Mouse (Mus musculus) layer of hippocampus, postnatal 25 days (tissue): ENCODE measurements around the gene Lrtm2. TPM values are rescaled to one million over a fixed set of nuclear protein-coding genes. Genes with fewer than 3 reads are reported as not detected.
"Not testable (repeated sequence)": the region's sequence is repeated elsewhere in the genome, so short reads cannot be mapped to it uniquely, and the experiment has no call there.

Experiments used
- DNase-seq, 2 experiments: peaks; one replicate each; pipeline ENCODE4 v3.0.0; 2022; ENCODE audit warnings: mixed read lengths in 2 of 2, low spot score in 1 of 2; ENCODE audit errors: extremely low spot score in 1 of 2
- total RNA-seq, 2 experiments: library from RNA; stranded (reverse); gene quantifications; 2 replicates each; pipeline ENCODE4 v1.2.3; 2021

The Lrtm2 gene
- 10 to 100 TPM; 35.6 to 37.4 TPM for total RNA-seq

- peak; percentile 47 to 54 for DNase-seq
Measured at GRCm38 (mm10) chr6:119330506-119330905, at the start of gene Lrtm2. Lrtm2 (minus strand) TSS chr6:119330766.

- no peak for DNase-seq
Measured at GRCm38 (mm10) chr6:119378631-119379030, 48.1 kb upstream of the Lrtm2 start.

- DNase-seq, result no peak
Measured at GRCm38 (mm10) chr6:119377613-119378012, 47.0 kb upstream of the Lrtm2 start.

- DNase-seq, result no peak
Measured at GRCm38 (mm10) chr6:119375035-119375434, 44.5 kb upstream of the Lrtm2 start.

DNA sequence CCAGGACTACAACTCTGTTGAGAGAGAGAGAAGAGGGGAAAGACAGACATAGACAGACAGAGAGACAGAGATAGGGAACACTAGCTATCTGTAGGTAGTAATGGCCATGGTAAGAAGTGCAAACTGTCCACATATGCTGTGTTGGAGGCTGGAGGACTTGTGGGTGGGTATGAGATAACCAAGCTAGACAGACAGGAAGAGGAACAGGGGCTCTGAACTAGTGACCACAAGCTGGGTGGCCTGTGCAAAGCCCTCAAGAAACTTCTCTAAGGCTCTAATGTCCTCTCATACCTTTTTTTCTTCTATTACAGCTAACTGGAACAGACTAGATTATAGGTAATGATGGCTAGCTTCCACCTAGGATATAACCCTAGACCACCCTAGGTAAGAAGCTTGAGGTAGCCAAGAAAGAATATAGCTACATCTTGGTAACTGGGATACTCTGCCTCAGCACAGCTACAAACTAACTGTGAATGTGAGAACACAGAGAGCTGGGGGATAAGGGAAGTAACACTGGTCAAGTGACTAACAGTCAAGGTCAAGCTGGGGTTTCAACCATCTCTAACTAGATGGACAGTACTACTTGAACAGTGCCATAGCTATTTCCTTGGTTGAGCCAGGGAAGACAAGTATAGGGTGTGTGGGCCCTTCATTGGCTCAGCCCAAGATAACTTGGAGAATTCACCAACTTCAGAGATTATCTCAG, 42.6 kb upstream of the Lrtm2 start:
- no peak for DNase-seq

- no peak for DNase-seq
Measured at GRCm38 (mm10) chr6:119372237-119372636, 41.7 kb upstream of the Lrtm2 start.

- DNase-seq, result no peak
Measured at GRCm38 (mm10) chr6:119371624-119372023, 41.1 kb upstream of the Lrtm2 start.

- no peak for DNase-seq
Measured at GRCm38 (mm10) chr6:119367382-119367781, 36.8 kb upstream of the Lrtm2 start.

GRCm38 (mm10) chr6:119366800-119367199, 36.2 kb upstream of the Lrtm2 start:
- not testable (repeated sequence) for DNase-seq

DNA sequence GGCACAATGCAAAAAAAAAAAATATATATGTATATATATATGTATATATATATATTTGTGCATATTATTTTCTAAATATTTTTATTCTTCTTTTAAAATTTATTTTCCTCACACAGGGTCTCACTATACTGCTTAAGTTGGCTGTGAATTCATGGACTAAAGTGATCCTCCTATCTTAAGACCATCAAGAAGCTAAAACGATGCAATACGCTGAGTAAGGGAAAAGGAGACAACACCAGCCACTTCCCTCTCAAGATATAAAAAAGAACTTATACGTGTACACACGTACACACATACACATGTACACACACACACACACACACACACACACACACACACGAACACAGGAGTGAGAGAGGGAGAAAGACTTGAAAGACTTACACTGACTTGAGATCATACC, 33.0 kb upstream of the Lrtm2 start:
- DNase-seq, result no peak

GRCm38 (mm10) chr6:119360925-119361702, 30.5 kb upstream of the Lrtm2 start:
- no peak for DNase-seq

GRCm38 (mm10) chr6:119360250-119360649, 29.7 kb upstream of the Lrtm2 start:
- DNase-seq, result not testable (repeated sequence)

GRCm38 (mm10) chr6:119358020-119358571, 27.5 kb upstream of the Lrtm2 start:
- no peak for DNase-seq

- no peak for DNase-seq
Measured at GRCm38 (mm10) chr6:119352501-119352900, 21.9 kb upstream of the Lrtm2 start.

GRCm38 (mm10) chr6:119351656-119352055, 21.1 kb upstream of the Lrtm2 start:
- DNase-seq, result no peak

DNA sequence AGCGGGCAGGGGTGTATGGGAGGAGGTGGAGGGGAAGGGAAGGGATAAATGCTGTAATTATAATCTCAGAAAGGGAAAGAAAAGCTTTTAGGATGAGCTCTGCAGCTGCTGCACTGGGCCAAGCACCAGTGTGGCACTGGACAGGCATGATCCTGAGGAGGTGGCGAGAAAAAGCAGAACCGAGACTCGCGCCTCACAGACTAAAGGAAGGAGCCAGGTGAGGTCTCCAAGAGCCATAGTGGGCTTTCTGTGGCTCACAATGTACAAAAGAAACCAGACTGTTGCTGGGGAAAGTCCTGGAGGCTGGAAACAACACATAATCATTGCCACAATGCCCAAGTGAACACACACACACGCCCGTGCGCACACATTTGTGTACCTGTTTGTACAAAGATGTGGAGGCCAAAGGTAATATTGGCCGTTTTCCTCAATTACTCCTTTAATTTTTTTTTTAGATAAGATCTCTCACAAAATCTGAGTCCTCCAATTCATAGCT, 20.2 kb upstream of the Lrtm2 start:
- no peak for DNase-seq

DNA sequence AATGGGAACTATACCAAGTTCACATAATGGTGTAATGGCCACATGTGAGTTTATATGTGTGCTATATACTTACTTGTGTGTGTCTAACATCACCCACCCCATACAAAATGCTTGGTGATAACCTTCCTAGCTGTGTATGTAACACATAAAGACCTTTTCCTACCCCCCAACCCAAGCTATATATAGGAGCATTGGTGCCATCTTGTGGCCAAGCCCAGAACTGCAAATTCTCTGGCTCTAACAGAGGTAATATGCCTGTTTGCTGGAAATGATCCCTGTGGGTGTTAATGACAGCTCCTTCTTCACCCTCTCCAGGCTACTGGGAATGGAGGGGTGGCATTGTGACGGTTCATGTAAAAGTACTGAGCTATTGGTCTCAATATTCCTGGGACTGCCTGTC, 17.7 kb upstream of the Lrtm2 start:
- DNase-seq, result peak; percentile 88 to 98

- DNase-seq, result no peak
Measured at GRCm38 (mm10) chr6:119347813-119348212, 17.2 kb upstream of the Lrtm2 start.

DNA sequence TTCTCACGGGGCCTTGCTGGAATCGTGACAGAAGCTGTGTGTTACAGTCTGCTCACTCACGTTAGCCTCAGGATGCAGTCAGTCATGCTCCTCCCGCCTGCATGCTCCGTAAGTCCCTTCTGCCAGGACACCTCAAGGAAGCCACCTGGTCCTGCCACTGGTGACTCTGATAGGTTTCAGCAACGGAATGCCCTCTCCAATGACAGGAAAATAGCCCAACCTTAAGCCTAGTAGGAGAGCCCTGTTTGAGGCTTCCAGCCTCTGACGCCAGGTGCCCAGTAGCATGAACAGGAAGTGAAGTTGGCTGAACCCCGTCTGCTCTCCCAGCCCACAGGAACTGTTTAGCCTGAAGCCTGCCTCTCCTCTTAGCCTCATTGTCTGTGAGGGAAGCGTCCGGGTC, 15.7 kb upstream of the Lrtm2 start:
- DNase-seq, result no peak

- DNase-seq, result no peak
Measured at GRCm38 (mm10) chr6:119341409-119341808, 10.8 kb upstream of the Lrtm2 start.
